Mouse (Mus musculus) frontal cortex, postnatal 14 days (tissue): ENCODE results near the gene Tcl1b1.
A peak's percentile ranks its signal among the peaks of the same experiment; 100 is the strongest.
"Not testable (repeated sequence)": the region's sequence is repeated elsewhere in the genome, so short reads cannot be mapped to it uniquely, and the experiment has no call there.

Source experiments
- DNase-seq, 2 experiments: peaks; one replicate each; pipeline ENCODE4 v3.0.0; 2022; ENCODE audit warnings: low spot score in 2 of 2

The Tcl1b1 gene

GRCm38 (mm10) chr12:105159390-105159789 lies at the start of gene Tcl1b1:
TSS of gene Tcl1b1 (plus strand) at chr12:105159690.
- DNase-seq = no peak

- no peak for DNase-seq
Observed at GRCm38 (mm10) chr12:105109812-105110211, 49.7 kb upstream of the Tcl1b1 start.

DNA sequence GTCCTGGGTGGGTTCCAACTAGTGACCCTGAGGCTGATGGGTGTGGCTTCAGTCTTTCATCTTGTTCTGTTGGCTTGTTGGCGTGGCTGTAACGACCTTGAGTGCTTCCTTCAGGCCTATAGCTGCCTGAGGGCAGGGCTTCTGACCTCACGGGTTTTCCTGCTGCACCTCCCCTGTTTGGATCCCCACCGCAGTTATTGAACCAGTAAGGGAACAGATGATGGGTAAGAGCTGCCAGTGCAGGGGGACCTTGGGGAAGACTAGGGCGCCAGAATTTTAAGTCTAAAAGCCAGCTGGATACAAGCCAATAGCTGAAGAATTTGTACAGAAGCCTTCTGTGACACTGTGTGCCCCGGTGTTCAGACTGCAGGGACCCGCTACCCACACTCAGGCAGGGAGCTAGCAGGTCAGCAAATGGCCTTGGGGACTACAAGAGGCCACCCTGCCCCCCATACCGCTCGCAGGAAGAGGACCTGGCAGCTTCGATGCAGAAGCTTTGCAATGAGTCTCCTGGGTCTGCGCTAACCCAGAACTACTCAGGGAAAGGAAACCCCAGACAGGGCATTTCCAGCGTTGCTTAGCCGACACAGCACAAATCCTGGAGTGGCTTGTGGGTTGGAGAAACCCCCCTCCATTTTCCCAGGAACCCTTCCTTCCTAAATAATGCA lies 47.0 kb upstream of the Tcl1b1 start:
- no peak for DNase-seq

- no peak for DNase-seq
Observed at GRCm38 (mm10) chr12:105116648-105117047, 42.8 kb upstream of the Tcl1b1 start.

GRCm38 (mm10) chr12:105125362-105125761 lies 34.1 kb upstream of the Tcl1b1 start:
- no peak for DNase-seq

DNA sequence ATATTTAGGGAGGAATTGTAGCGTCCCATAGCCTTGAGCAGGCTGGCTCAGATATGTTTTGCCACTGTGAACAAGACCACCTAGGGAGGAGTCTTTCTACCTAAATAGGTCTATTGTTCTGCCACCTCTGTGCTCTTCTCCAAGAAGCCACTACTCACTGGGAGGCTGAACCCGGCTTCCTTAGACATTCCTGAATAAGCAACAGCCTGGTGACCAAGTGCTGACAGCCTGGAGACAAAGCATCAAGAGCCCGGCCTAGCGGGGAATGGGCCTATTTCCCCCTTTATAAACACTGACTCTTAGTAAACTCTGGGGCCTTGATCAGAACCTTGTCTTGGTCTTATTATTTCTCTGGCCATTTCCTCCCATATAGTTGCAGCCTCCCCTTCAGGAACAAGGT lies 33.0 kb upstream of the Tcl1b1 start:
- DNase-seq = no peak

GRCm38 (mm10) chr12:105127607-105128006 lies 31.9 kb upstream of the Tcl1b1 start:
- DNase-seq = no peak

GRCm38 (mm10) chr12:105129494-105130205 lies 29.8 kb upstream of the Tcl1b1 start:
- not testable (repeated sequence) for DNase-seq

DNA sequence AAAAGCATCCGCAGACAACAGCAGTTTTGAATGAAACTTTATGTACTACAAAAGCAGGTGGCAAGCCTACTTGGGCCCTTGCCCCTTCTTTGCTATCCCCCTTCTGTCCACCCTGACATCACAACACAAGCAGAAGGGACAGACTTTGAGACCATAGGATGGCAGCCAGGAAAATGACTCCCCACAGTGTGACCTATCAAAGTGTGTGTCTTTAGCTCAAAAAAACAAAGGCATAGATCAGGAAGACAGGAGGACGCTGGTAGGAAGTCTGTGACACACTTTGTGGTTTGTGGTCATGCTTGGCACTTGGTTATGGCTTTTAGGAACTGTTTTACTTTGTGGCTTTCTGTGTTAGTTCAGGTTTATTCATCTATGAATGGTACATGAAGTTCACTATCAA lies 25.3 kb upstream of the Tcl1b1 start:
- not testable (repeated sequence) for DNase-seq

DNA sequence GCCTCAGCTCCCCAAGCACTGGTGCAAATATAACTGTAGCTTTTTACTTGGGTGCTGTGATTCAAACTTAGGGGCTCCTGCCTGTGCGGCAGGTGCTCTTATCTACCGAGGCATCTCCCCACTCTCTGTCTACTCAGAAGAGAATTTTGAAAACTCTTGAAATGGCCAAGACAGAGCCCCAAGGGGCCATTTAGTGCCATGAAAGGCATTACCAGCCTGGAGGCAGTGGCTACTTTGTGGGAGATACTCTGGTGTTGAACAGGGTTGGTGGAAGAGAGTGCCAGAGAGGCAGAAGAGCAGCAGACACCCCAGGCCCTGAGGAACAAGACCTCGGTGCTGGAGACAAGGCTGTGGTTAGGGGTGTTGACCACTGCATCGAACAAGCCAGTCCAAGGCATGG lies 24.7 kb upstream of the Tcl1b1 start:
- DNase-seq = not testable (repeated sequence)

DNA sequence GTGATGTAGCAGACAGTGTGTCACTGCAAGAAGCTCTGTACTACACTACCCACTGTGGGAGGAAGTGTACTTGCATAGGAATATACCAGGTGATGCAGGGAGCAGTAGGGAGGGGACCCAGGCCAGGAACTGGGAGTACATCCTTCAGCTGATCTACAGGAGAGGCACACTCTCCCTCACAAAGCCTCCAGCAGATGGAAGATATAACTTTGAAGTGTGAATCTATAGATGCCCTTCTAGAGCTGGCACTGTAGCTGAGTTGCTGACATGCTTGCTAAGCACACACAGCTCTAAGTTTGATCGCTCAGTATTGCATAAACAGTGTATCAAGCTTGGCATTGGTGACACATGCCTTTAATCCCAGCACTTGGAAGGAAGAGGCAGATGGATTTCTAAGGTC lies 21.8 kb upstream of the Tcl1b1 start:
- not testable (repeated sequence) for DNase-seq

DNA sequence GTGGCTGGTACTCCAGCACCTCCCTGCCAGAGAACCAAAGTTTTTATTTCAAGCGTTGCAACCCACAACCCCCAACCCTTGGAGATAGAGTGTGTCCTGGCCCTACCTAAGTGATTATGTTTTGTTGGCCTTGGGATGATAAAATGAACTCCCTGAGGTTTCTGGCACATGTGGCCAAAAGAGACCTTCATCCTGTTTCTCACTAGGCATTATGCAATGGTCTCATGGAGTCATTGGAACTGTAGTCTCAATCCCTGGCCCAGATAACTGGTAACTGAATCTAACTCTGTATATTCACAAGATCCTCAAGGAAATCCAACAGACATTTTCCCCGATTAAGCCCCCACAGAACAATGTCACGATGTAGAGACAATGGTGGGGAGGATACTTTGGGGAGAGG lies 16.4 kb upstream of the Tcl1b1 start:
- no peak for DNase-seq

- DNase-seq = not testable (repeated sequence)
Observed at GRCm38 (mm10) chr12:105144928-105145327, 14.6 kb upstream of the Tcl1b1 start.

DNA sequence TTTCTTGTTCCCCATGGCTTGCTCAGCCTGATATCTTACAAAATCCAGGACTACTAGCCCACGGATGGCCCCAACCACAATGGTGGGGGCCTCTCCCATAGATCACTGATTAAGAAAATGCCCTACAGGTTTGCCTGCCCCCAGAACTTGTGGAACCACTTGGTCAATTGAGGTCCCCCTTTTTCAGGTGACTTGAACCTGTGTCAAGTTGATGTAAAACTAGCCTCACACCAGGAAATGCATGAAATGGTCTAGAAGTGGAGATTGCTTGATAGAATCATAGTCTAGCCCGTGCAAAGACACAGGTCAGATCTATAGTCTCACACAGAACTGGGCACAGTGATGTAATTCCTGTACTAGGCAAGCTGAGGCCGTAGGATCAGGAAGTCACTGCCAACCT lies 13.8 kb upstream of the Tcl1b1 start, which contains the start of gene Tcl1b2:
Gene Tcl1b2 (plus strand): TSS at position 301 of the 400 bp plus-strand sequence.
- no peak for DNase-seq

GRCm38 (mm10) chr12:105155286-105155685 lies 4.2 kb upstream of the Tcl1b1 start:
- DNase-seq = peak in 1 of 2 experiments; percentile 4

GRCm38 (mm10) chr12:105158842-105159241 lies 648 bp upstream of the Tcl1b1 start:
- no peak for DNase-seq

DNA sequence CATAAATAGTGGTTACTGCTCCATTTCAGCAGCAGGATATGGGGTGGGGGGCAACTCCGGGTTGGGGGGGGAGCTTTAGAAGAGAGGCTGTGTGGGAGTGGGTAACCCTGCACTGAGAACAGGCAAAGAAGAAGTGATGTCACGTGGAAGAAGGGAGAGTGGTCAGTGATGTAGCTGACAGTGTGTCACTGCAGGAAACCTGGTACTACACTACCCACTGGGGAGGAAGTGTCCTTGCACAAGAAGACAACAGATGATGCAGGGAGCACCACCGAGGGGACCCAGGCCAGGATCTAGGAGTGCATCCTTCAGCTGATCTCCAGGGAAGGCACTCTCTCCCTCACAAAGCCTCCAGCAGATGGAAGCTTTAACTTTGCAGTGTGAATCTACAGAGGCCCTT lies 7.2 kb downstream of the Tcl1b1 start:
- no peak for DNase-seq

DNA sequence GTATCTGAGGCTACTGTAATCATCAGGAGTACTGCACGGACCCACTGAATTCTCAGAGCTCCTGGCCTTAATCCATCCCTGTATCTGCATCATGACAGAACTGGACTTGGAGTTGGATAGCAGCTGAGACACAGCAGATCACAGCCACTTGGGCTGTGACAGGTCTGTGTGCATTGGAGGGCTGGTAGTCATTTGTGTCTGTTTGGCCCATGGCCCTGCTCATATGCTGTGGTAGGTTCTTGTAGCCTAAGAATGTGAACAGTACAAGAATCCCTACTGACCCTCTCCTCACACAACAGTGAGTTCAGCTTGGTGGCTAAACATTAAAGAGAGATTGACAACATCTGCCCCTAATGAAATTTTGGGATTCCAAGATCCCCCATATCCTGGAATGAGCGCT lies 13.9 kb downstream of the Tcl1b1 start:
- DNase-seq = no peak

GRCm38 (mm10) chr12:105174318-105174717 lies 14.8 kb downstream of the Tcl1b1 start:
- peak; percentile 8 to 37 for DNase-seq

- DNase-seq = not testable (repeated sequence)
Observed at GRCm38 (mm10) chr12:105176044-105176443, 16.6 kb downstream of the Tcl1b1 start, which contains the start of gene Tcl1b5. TSS of gene Tcl1b5 (plus strand) at chr12:105176344.

GRCm38 (mm10) chr12:105181040-105181644 lies 21.7 kb downstream of the Tcl1b1 start:
- DNase-seq = not testable (repeated sequence)

DNA sequence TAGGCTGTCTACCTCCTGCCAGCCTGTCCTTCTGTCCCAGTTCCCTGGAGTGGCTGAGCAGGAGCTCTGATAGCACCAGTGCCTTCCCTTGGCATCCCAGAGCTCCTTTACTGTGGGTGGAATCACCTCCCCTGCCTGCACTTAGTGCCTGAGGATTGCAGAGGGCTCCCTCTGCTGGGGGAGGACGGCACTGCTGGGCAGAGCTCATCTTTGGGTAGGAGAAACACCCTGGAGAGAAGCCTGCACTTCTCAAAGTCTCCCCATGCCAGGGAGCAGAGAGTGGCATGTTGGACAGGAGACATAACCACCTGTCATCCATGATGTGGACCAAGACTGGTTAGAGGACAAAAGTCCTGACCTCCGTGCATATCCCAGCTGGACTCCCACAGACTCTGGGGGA lies 29.5 kb downstream of the Tcl1b1 start:
- not testable (repeated sequence) for DNase-seq

- not testable (repeated sequence) for DNase-seq
Observed at GRCm38 (mm10) chr12:105190743-105191142, 31.3 kb downstream of the Tcl1b1 start, which contains the start of gene Tcl1b3. TSS of gene Tcl1b3 (plus strand) at chr12:105191043.
